Mouse (Mus musculus) lung, embryonic 14.5 days (tissue): ENCODE results near the gene Atp9a. TPM values are rescaled to one million over a fixed set of nuclear protein-coding genes. Genes with fewer than 3 reads are reported as not detected.
"Not testable (repeated sequence)": the region's sequence is repeated elsewhere in the genome, so short reads cannot be mapped to it uniquely, and the experiment has no call there.

Source experiments
- ATAC-seq: fragments of 200-750 bp; cut with Nextera tagmentation; 2 replicates; pipeline ENCODE4 v1.8.0; 2017; ENCODE audit warnings: mild to moderate bottlenecking, moderate TSS enrichment, moderate library complexity; ENCODE audit not compliant: insufficient read depth
- DNase-seq: peaks from one replicate; pipeline ENCODE4 v3.0.0-alpha.2; 2015
- H3K27ac ChIP-seq: fragments of 300-500 bp; sonication (generic); 2 replicates; pipeline ENCODE4 v1.5.1; 2014; ENCODE audit warnings: low read depth, mild to moderate bottlenecking, moderate library complexity
- H3K27me3 ChIP-seq: fragments of 300-500 bp; sonication (generic); 2 replicates; pipeline ENCODE4 v1.6.1; 2014; ENCODE audit warnings: low read length, control low read depth; ENCODE audit not compliant: insufficient read depth
- H3K36me3 ChIP-seq: fragments of 300-500 bp; sonication (generic); 2 replicates; pipeline ENCODE4 v1.6.1; 2014; ENCODE audit warnings: control low read depth; ENCODE audit not compliant: insufficient read depth
- H3K4me1 ChIP-seq: fragments of 300-500 bp; sonication (generic); 2 replicates; pipeline ENCODE4 v1.6.1; 2014; ENCODE audit warnings: antibody characterized with exemption, control low read depth; ENCODE audit not compliant: insufficient read depth
- H3K4me2 ChIP-seq: fragments of 300-500 bp; sonication (generic); 2 replicates; pipeline ENCODE4 v1.6.1; 2014; ENCODE audit warnings: mild to moderate bottlenecking
- H3K4me3 ChIP-seq: fragments of 300-500 bp; sonication (generic); 2 replicates; pipeline ENCODE4 v1.5.1; 2014; ENCODE audit warnings: low read depth, low read length
- H3K9ac ChIP-seq: fragments of 300-500 bp; sonication (generic); 2 replicates; pipeline ENCODE4 v1.6.1; 2014
- H3K9me3 ChIP-seq: fragments of 300-500 bp; sonication (generic); 2 replicates; pipeline ENCODE4 v1.6.1; 2016; ENCODE audit warnings: low read depth, low read length, control low read depth
- CTCF ChIP-seq: IDR thresholded peaks from 2 replicates; pipeline ENCODE4 v1.5.1; 2016; ENCODE audit warnings: antibody characterized with exemption, low read depth
- WGBS: fragments of 180-500 bp; shearing (Covaris S2); extraction: QIAGEN DNeasy Blood & Tissue Kit; methylation state at CpG from one replicate; pipeline ENCODE4 v1.1.7; 2014; 5-methylcytosine and 5-hydroxymethylcytosine counted together
- polyA plus RNA-seq: library from polyadenylated mRNA; unstranded; fragments of >200 nt; fragmentation: Nextera tagmentation; extraction: Ambion mirVana; gene quantifications from 2 replicates; pipeline ENCODE4 v1.2.1, GENCODE M21; 2014

Gene Atp9a
- polyA plus RNA-seq, 1 experiment from 2014 or later = 9.6 TPM

- Histone ChIP-seq H3K9ac (no peak overlapping the region), H3K4me3 (no peak overlapping the region)
Observed at GRCm38 (mm10) chr2:168762411-168762815, 20.2 kb upstream of the Atp9a start.

GRCm38 (mm10) chr2:168761954-168762353 is 19.7 kb upstream of the Atp9a start:
- no peak overlapping the region for H3K4me3 ChIP-seq
- DNase-seq (no peak), ATAC-seq (no peak)
- peaks cover 6% of the 10 kb centered on the region for H3K4me1 ChIP-seq
- no peaks in the 10 kb centered on the region for H3K36me3 ChIP-seq
- no peak for TF ChIP-seq CTCF
- 5% methylated on average over 4 of the region's 4 CpGs for WGBS
- H3K9me3 ChIP-seq = no peaks in the 10 kb centered on the region
- peak overlapping the region; percentile 19; the same call in 1 of the 2 replicates for H3K4me2 ChIP-seq
- peaks cover 48% of the 10 kb centered on the region for H3K27me3 ChIP-seq
- H3K27ac ChIP-seq = no peak overlapping the region
- no peak overlapping the region for H3K9ac ChIP-seq

More at GRCm38 (mm10) chr2:168762411-168762815, 20.2 kb upstream of the Atp9a start:
- Histone ChIP-seq H3K27ac (no peak overlapping the region), H3K9me3 (no peaks in the 10 kb centered on the region), H3K4me1 (peaks cover 8% of the 10 kb centered on the region), H3K36me3 (no peaks in the 10 kb centered on the region), H3K4me2 (peak overlapping the region; percentile 19; the same call in 1 of the 2 replicates), H3K27me3 (peaks cover 53% of the 10 kb centered on the region)
- ATAC-seq (peak; percentile 12; the same call in 1 of the 2 replicates), DNase-seq (peak; percentile 45)
- WGBS = 3% methylated on average over 12 of the region's 12 CpGs
- no peak for TF ChIP-seq CTCF

DNA sequence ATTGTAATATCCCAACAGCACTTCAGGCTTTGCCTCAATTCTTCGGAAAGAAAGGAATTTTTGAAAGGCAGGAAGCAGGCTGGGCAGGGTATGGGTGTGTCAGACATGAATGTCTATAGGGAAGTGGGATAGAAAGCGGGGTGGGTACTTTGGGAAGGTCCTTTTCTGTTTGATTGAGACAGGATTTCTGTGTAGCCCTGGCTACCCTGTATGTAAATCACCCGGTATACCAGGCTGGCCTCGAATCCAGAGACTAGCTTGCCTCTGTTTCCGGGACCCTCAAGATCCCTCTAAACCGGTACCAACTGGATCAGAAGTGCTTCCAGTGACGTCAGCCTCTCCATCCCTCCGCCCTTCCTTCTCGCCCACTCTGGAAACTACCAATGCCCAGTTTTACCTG is 18.9 kb upstream of the Atp9a start:
- Histone ChIP-seq H3K27me3 (peaks cover 40% of the 10 kb centered on the region), H3K4me3 (no peak overlapping the region), H3K9me3 (no peaks in the 10 kb centered on the region), H3K27ac (no peak overlapping the region), H3K4me1 (peaks cover 3% of the 10 kb centered on the region), H3K9ac (no peak overlapping the region), H3K4me2 (no peak overlapping the region), H3K36me3 (no peaks in the 10 kb centered on the region)
- no peak for ATAC-seq
- WGBS = 73% methylated on average over 9 of the region's 9 CpGs
- no peak for DNase-seq
- no peak for TF ChIP-seq CTCF

DNA sequence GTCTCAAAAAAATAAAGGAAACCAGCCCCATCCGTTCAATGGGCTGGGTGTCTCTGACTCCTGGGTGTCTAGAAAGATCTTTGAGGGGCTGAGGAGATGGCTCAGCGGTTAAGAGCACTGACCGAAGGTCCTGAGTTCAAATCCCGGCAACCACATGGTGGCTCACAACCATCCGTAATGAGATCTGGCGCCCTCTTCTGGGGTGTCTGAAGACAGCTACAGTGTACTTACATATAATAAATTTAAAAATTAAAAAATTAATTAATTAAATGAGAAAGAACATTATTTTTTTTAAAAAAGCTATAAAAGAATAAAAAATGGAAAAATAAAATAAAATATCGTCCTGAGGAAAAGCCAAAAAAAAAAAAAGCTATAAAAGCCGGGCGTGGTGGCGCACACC is 2.2 kb upstream of the Atp9a start:
- H3K9ac ChIP-seq, H3K27me3 ChIP-seq, H3K4me2 ChIP-seq, H3K4me3 ChIP-seq, H3K4me1 ChIP-seq, DNase-seq, H3K27ac ChIP-seq, H3K36me3 ChIP-seq, H3K9me3 ChIP-seq, ATAC-seq: not testable (repeated sequence)
- WGBS = 88% methylated on average over 10 of the region's 10 CpGs

DNA sequence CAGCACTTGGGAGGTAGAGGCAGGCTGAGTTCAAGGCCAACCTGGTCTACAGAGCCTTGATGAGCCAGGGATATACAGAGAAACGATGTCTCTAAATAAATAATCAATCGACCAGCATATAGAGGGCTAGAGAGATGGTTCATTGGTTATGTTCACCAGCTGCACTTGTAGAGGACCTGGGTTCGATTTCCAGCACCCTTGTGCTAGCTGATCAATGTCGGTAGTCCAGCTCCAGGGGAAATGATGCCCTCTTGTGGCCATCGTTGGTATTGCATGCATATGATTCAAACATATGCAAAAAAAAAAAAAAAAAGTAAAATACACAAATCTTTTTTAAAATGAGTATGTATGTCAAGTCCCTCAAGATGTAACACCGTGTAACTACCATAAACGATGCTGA is 440 bp upstream of the Atp9a start:
- ATAC-seq (no peak), DNase-seq (peak; percentile 83)
- H3K9ac ChIP-seq = no peak overlapping the region
- H3K9me3 ChIP-seq = no peaks in the 10 kb centered on the region; the same call in 1 of the 2 replicates
- no peaks in the 10 kb centered on the region for H3K27me3 ChIP-seq
- H3K4me1 ChIP-seq = no peaks in the 10 kb centered on the region
- 16% methylated on average over 7 of the region's 7 CpGs for WGBS
- peak; percentile 82 for TF ChIP-seq CTCF
- H3K4me3 ChIP-seq = peak overlapping the region; percentile 52; the same call in 1 of the 2 replicates
- H3K36me3 ChIP-seq = no peaks in the 10 kb centered on the region
- H3K27ac ChIP-seq = no peak overlapping the region
- H3K4me2 ChIP-seq = peak overlapping the region; percentile 85

DNA sequence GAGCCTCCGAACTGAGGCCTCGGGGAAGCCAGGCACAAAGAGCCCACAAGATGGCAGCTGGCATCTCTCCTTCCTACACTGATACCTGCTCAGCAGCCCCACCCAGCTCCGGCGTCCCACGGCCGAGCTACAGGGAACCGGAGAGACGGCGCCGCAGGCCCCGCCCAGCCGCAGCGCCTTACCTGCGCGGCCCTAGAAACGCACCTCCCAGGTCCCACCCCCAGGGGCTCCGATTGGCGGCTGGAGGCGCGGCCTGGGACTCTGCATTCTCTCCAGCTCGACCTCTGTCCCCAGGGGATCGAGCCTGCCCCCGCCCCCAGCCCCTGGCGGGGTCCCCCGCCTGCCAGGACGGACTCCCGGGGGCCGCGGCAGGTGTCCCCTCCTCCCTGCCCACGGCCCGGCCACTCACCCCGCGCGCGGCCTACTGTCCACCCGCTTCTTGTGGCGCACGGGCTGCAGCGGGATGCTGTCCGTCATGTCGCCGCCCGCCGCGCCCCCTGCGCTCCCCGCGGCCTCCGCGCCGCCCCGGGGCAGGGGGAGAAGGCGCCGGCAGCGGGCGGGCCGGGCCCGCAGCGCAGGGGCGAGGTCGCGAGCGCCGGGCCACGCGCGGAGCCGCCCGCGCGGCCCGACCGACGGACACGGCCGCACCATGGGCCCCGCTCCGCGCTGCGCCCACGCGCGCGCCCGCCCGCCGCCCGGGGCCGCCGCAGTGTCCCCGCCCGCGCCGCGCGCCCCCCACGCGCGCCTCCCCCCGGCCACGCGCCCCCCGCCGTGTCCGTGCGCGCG is 743 bp downstream of the Atp9a start:
- peak overlapping the region; percentile 71 for H3K9ac ChIP-seq
- no peaks in the 10 kb centered on the region for H3K4me1 ChIP-seq
- no peaks in the 10 kb centered on the region for H3K36me3 ChIP-seq
- H3K9me3 ChIP-seq = no peaks in the 10 kb centered on the region; the same call in 1 of the 2 replicates
- DNase-seq = peak; percentile 83
- H3K27ac ChIP-seq = peak overlapping the region; percentile 75
- H3K4me2 ChIP-seq = peak overlapping the region; percentile 85
- H3K27me3 ChIP-seq = no peaks in the 10 kb centered on the region
- peak; percentile 91 for ATAC-seq
- under 1% methylated on average over 46 of the region's 108 CpGs for WGBS
- H3K4me3 ChIP-seq = peak overlapping the region; percentile 70
- TF ChIP-seq CTCF = peak; percentile 39; the same call in 1 of the 2 replicates

DNA sequence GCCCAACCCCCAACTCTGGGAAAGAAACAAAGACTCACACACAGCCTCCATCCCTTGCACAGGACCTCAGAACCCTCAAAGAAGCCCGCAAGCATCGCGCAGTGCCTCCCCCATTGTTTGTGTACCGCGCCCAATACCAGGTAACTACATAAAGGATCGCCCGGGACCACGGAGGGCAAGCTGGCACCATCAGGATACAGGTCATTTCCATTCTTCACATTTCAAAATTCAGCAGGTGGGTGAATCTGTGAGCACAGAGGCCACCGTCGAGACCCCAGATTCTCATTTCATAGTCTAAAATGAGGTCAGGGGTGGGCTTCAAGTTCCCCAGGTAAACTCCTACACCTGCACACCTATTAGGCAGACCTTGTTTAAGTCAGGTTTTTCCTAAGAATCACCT is 1.7 kb downstream of the Atp9a start:
- DNase-seq (no peak), ATAC-seq (no peak)
- no peaks in the 10 kb centered on the region; the same call in 1 of the 2 replicates for H3K9me3 ChIP-seq
- no peaks in the 10 kb centered on the region for H3K4me1 ChIP-seq
- H3K9ac ChIP-seq = no peak overlapping the region
- WGBS = 87% methylated on average over 10 of the region's 10 CpGs
- TF ChIP-seq CTCF = no peak
- H3K4me3 ChIP-seq = peak overlapping the region; percentile 70
- peak overlapping the region; percentile 85 for H3K4me2 ChIP-seq
- H3K27me3 ChIP-seq = no peaks in the 10 kb centered on the region
- no peak overlapping the region; the same call in 1 of the 2 replicates for H3K27ac ChIP-seq
- no peaks in the 10 kb centered on the region for H3K36me3 ChIP-seq
